Mouse (Mus musculus): ENCODE results near the gene Tmcc3.
A peak's percentile ranks its signal among the peaks of the same experiment; 100 is the strongest.
"Not testable (repeated sequence)": the region's sequence is repeated elsewhere in the genome, so short reads cannot be mapped to it uniquely, and the experiment has no call there.

Gene Tmcc3

DNA sequence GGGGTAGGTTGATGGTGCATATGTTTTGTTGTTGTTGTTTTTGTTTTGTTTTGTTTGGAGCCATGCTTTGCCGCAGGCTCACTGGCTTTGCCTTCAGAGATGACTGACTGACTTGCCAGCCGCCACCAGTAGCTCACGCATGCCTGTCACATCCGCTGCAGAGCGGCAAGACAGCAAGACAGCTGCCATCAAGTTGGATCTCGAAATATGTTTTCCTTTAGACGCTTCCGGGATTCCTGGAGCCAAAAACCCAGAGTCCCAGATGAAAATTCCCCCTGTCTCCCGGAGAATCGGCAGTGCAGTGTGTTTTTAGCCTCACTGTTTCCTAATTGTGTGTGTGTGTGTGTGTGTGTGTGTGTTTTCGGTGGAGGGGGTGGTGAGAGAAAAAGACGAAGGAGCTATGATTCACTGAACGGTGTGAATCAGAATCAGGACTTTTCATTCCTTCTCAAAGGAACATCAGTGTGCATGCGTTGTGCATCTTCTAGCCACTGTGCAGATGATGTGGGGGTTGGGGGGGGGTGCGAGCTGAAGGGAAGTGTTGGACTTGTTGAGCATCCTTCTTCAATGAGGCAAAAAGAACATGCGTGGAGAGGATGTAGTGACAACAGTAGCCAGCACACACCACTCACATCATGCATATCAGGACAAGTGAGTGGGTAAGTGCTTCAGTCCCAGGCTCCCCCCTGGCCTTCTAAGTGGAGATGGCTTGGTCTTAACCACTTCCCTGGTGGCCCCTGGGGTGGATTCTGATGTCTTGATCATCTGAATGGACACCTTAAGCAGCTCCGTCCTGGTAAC lies 208.8 kb downstream of the Tmcc3 start:
- DNase-seq: no peak

DNA sequence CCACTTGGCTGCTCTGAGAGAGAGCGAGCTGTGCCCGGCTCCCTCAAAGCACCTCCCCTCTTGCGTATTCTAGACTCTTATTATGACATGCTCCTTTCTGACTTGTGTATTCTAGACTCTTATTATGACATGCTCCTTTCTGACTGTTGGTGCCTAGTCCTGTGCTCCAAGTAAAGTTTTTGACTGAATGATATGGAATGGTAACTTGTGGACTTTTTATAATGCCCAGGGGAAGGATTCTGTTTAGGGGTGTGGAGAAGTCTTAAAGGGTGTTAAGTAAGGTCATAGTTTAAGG lies 209.3 kb downstream of the Tmcc3 start:
- peak; percentile 58 for DNase-seq

DNA sequence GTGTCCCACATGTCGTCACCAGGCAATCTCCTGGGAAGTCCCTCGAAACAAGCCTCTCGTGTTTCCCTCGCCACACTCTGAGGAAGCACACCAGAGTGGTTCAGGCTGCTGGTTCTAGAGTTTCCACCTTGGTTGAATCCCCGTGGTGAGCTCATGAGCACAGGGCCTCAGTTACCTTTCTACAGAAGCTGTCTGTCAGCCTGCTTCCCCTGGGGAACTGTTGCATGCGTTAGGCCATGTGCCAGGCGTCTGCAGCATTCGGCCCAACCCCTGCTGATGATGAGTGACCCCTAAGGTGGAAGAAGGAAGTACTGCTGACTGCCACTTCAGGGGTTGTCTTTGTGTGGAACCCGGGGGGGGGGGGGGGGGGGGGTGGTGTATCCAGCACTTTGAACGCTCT lies 210.0 kb downstream of the Tmcc3 start:
- DNase-seq: peak; percentile 48

DNA sequence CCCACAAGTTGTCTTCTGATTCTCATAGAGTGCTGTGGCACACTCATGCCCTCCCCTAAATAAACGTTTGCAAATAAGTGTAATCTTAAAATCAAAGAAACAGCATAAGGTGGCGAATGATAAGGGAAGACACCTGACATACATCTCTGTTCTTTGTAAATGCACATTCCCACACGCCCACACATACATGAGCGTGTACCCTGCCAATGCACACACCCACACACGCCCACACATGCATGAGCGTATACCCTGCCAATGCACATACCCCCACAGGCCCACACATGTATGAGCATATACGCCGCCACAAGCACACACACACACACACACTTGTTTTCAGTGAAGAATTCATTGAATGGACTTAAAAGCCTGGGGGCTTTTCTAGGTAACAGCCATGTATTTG lies 211.5 kb downstream of the Tmcc3 start:
- DNase-seq: no peak

DNA sequence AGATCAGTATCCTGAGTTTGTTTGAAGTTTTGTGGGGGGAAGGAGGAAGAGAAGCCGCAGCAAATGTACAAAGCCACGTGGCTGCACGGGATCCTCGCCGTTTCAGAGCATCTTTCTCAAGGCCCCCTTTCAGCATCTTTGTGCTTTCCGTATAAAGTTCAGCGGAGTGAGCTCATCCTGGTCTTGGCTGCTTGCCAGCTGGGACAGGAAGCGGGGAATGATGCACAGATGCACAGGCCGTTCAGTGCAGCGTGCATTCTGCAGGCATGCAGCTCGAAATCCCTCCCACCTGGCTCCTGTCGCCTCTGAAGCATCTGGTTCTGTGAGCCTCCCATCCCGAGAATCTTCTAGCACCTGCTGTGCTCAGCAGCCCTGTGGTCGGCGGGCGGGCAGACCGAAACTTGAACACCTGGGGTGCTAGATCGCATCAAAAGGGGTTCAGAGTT lies 212.0 kb downstream of the Tmcc3 start:
- peak; percentile 84 for DNase-seq

DNA sequence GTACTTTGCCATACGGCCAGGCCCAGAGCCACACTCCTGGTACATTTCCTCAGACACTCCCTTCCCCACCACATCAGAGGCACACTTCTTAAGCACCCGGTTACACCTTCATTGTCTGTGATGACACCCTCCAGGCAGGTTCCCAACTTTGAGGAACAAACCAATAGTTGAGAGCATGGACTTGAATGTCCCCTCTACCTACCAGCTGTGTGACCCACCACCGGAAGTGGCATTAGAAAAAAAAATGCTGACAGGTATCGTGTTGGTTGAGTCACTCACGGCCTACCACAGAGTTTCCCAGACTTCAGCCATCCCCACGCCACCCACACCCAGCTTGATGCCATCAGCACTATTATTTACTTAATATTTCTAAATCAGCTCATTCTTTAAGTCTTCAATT lies 213.2 kb downstream of the Tmcc3 start:
- DNase-seq: no peak

DNA sequence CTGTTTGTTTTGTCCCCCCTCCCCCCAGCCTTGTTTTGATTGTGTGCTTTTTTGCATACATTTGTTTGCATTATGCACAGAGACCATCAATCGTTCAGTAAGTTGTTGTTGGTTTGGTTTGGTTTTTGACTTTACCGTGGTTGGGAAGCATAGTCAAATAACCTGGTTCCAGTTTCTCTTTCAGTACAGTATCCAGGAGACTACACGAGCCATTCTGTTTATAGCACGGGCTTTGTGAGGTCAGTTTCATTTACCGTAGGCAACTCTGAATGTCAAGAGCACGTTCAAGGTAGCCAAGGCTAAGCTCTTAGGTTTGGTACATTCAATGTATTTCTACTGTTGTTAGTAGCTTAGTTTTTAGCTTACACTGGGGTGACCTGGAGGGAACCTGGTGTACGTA lies 214.0 kb downstream of the Tmcc3 start:
- no peak for DNase-seq

DNA sequence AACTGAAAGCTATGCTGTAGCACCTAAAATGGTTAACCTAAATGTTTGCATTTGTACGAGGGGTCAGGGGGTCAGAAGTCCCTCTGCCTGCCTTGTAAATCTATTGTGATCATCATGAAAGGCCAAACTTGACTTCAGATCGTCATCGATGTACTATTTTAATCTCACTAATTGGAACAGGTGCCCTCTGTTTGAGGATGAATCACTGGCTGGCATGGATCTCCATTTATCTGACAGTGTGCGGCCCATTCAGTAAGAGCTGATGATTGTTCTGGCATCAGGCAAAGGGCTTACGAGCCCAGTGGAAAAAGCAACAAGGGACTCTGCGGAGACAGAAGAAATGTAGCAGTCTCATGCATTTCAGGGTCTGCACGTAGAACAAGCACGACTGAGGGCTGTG lies 215.1 kb downstream of the Tmcc3 start:
- DNase-seq: no peak

DNA sequence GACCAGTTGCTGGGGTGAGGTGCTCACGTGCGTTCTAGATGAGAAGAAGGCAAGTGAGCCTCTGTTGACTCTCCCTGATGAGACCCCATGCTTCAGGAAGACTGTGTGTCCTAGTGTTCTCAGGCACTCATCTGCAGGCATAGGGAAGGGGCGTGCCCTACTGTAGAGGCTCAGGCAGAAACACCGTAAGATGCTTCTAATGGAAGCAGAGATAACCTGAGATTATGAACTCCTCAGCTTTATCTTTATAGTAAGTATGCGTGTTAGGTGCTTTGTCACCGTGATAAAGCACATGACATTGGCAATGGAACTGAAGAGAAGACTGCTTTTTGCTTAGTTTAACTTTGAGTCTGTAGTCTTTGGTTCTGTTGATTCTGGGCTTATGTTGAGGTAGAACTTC lies 215.5 kb downstream of the Tmcc3 start:
- no peak for DNase-seq

DNA sequence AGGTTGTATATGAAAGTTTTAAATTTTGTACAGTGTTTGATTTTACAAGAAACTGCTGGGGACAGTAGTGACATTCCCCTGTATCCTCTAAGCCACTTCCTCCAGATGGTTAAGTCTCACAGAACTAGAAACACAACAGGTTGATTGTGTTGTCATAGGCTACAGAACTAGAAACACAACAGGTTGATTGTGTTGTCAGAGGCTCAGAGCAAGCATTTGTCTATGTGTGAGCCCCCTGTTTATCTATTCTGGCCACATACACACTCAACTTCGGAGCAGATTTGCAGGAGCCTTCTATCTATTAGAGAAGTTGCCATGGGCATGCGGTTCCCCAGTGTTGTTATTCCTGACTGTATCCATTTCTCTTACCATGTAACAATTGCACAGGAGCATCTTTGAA lies 218.3 kb downstream of the Tmcc3 start:
- DNase-seq: no peak

DNA sequence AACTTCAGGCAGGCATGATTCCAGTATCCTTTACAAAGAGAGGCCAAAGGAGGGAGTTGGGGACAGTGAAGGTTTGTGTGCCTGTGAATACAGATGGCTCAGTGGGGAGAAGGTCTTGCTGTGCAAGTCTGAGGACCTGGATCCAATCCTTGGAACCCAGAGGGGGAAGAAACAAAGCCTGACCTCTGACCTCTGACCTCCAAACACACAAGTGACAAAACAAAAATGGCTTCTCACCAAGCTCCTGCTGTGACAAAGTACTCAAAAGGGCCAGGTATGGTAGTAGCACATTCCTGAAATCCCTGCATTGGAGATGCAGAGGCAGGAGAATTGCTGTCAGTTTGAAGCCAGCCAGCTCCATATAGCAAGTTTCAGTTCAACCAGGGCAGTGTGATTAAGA lies 219.7 kb downstream of the Tmcc3 start:
- DNase-seq: no peak

DNA sequence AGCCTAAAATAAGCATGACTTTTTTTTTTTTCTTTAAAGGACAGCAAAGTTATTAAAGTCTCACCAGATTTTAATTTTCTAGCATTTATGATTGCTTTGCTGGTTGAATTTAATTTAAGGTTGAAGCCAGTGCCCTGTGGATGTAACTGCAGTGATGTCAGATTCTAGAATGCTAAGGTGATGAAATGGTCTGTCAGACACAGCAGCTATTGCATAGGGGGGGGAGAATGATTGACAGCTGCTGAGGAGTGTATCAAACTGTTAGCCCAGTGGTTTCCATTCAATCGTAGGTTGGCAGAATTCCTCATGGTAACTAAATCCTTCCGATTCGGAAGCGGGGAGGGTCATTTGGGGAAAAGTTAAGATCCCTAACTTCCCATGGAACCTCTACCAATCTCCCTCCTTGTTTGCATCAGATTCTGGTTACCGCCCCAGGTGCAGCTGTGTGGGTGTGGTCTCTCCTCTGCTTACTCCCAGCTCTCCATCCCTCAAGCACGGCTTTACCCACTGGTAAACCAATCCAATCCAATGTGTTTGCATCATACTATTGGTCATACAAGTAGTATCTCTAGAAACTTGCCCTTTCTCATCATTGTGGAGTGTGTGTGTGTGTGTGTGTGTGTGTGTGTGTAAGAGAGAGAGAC lies 221.5 kb downstream of the Tmcc3 start:
- no peak for DNase-seq

DNA sequence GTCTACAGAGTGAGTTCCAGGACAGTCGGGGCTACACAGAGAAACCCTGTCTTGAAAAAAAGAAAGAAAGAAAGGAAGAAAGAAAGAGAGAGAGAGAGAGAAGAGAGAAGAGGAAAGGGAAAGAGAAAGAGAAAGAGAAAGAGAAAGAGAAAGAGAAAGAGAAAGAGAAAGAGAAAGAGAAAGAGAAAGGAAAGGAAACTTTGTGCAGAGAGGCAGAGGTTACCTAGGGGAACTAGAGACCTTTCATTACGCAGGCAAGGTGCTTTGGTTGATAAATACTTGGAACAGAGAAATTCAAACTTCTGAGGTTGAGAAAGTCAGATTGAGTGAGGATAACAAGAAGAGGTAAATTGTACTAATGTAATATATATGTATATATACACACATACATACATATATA lies 226.9 kb downstream of the Tmcc3 start:
- DNase-seq: not testable (repeated sequence)

DNA sequence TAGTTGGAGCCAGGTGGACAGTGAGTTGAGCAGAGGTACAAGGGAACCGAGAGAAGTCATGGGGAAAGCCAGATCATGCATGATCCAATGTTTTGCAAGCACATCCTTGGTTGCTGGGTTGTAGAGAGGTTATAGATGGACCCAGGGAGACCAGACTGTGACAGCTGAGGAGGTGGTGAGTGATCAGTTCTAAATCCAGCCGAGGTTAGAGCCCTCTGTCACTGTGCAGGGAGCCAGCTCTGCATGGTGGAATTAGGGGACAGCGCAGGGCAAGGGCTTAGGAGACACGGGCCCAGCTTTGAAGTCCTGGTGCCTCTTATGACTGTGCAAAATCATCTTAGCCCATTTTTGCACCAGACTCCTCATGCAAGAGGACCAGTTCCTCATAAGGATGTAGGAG lies 228.5 kb downstream of the Tmcc3 start:
- DNase-seq: no peak

DNA sequence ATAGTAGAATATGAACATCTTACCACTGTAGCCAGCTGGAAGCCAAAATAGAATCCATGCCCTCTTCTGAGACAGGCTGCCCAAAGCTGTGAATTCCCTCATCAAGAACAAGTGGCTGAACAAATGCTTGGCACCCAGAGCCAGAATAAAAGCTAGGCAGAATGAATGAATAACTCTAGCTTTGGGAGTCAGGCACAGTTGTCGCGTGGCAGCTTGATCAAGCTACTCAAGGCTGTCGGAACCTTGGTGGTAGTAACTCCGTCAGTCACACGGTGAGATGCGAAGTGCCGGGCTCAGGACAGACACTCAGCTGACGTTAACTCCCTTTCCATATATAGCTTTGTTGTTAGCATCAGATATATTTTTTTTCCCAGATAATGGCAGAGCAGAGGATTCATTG lies 232.2 kb downstream of the Tmcc3 start:
- DNase-seq: no peak

DNA sequence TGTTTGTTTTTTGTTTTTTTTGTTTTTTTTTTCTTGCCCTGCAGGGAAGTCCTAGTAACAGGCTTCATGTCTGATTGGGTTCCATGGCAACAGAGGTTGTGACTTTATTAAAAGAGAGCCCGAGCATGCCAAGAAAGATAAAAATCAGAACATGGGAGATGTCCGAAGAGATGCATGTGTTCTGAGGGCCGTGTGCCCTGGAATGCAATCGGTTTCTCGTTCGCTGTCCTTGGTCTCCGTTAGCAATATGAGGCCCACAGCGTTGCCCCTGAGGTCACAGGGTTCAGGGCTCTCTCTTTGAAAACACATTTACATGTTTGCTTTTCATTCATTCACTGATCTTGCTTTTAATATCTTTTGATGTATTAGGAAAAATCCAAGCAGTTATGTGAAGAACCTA lies 233.1 kb downstream of the Tmcc3 start:
- DNase-seq: peak; percentile 49

DNA sequence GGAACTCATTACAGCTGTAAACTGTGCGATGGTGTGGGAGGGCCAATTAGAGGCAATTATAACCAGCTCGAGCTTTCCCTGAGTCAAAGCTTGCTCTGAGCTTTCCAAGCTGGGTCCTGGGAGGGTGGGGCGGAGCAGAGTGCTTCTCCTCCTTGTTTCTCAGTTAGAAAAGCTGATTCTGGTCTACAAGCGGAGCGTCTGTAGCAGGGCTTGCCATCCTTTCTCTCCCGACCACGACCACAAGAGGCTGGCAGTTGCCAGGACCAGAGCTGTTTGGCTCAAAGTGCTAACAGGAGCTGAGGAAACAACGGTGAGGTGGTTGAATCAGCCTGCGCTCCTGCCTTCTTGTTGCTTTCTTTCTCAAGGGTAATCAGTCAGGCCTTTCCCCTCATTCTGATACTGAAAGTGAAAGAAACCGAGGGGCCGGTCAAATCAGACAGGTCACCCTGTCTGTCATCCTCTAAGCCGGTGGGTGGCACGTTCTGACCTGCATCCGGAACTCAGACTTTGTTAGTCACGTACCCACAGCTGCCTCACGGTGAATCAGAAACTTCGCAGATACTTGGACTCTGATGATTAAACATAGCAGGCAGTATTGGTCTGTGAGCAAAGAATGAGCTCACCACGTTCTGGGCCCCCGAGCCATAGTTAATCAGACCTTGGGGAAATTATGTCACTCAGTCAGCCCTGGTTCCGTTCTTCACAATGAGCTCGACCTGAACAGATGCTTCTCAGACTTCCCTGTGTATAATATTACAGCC lies 233.7 kb downstream of the Tmcc3 start:
- DNase-seq: peak; percentile 43

DNA sequence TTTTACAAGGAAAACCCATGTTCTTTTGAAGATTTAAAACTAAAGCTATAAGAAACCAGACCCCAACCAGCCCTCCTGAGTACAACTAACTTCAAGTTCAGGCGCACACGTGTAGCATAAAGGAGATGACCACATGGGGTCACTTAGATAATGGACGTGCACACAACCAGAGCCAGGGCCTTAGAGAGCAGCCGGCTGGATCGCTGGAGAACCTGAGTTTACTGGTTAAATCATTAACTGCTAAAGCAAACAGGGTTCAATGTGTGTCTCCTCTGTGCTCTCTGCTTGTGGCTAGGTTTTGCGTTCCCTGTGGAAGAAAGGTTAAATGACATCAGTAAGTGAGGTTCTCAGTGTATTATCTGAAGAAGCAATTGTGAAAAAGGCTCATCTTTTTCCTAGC lies 234.9 kb downstream of the Tmcc3 start:
- no peak for DNase-seq

DNA sequence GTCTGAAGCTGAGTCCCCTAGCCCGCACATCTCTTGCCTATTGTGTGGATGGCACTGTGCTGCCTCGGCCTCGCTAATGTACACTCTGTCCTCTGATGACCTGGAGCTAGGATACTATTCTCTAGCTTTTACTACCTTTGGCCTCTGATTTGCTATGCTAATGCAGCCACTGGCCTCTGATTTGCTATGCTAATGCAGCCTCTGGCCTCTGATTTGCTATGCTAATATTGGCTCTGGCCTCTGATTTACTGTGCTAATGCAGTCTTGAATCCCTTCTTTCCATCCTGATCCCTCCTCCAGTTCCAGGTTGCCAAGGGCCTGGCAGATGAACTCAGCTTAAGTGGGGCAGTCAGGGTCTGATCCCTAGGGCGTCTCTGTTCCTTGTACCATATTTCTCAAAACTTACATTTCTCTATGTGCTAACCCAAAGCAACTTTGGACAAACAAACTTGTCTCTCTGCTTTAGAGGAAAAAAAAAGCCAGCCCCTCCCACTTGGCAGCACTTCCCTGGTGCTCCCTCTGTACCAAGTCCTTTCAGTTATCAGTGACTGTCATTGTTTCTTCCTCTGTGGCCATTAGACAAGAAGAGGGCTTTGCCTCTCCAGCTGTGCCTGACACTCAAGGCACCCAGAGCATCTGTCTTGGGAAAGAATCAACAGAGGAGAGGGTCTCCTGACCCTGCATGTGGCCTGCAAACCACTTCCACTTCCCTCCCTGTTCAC lies 237.9 kb downstream of the Tmcc3 start:
- no peak for DNase-seq

DNA sequence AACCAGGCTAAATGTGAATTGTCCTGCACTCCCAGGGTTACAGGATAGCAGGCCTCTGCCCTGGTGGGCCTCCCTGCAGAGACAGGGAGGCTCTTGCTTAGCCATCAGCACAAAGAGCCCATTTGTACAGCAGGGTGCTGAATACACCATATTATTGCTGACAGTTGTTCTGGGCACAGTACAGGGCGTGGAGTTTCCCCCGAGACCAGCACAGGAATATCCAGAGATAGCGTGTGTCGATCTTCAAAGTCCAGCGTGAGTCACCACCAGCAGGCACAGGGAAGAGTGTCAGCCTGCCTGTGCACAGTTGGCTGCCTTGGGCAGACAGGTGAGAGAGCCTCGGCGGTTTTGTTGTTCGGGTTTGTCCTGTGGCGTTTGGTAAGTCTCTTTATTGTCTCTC lies 238.9 kb downstream of the Tmcc3 start:
- no peak for DNase-seq

DNA sequence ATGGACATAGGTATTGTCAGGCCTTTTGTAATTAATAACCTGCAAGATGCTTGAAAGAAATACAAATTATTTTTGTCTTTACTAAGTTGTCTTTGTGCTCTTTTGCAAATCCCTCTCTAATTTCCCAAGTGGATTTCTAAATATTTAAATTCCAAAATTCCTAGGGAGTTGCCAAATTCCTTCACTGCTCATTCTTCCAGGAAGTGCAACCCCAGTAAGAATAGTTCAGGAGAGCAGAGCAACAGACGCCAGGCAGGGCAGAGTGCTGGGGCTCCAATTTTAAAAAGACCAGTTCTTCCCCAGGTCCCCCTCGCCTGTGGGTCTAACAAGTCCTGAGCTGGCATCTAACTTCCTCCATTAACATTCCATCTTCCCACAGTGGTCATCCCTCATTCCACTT lies 239.3 kb downstream of the Tmcc3 start:
- no peak for DNase-seq

DNA sequence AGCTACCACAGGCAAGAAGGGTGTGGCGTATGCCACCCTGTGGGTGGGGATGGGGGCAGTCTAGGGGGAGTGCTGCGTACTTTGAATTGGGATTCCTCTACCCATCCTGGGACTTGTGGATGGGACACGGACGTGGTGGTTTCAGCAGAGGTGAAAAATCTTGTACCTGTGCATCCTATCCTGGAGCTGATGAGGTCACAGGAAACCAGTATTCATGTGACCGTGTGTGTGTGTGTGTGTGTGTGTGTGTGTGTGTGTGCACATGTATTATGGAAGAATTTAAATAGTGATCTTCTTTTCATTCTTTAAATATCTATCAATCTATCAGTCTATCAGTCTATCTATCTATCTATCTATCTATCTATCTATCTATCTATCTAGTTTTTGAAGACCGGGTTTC lies 239.8 kb downstream of the Tmcc3 start:
- no peak for DNase-seq

DNA sequence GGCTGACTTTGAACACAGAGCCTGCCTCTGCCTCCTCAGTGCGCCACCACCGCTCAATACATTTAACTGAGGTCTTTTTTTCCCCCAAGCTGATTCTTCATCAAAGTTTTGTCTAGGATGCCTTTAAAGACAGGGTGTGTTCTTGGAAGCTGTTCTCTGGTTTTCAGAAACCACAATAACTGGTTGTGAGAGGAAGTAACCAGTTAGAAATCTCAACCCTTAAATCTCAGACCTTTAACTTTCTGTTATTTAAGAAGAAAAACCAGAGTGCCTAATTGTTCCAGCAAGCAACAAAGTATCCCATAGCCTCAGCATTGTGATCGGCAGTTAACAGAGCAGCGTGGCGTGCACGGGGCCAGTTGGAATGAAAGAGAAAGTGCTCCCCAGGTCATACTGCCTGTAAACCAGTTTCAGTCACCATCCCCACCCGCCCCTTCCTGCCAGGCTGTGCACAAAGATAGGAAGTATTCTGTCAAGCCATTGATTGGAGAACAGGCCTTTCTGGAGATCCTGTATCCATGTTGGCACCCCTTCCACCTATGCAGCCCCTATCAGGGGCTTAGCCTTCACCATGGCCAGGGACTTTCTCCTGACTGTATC lies 240.3 kb downstream of the Tmcc3 start:
- no peak for DNase-seq

All from embryo, embryonic 11 days (tissue).